Mouse (Mus musculus): Measurements from ENCODE around the gene Them5.

Gene Them5

GRCm38 (mm10) chr3:94372038-94372437 is 30.1 kb downstream of the Them5 start:
- DNase-seq (ENCODE audit: low spot score), result no peak

GRCm38 (mm10) chr3:94372641-94373040 is 30.7 kb downstream of the Them5 start, which contains the start of gene Rorc:
Gene Rorc, plus strand, starts transcription at chr3:94372794.
- no peak for DNase-seq (ENCODE audit: low spot score)

- no peak for DNase-seq (ENCODE audit: low spot score)
Measured at GRCm38 (mm10) chr3:94373090-94373489, 31.2 kb downstream of the Them5 start.

- DNase-seq (ENCODE audit: low spot score), result no peak
Measured at GRCm38 (mm10) chr3:94373597-94374011, 31.7 kb downstream of the Them5 start.

GRCm38 (mm10) chr3:94374636-94375035 is 32.7 kb downstream of the Them5 start:
- no peak for DNase-seq (ENCODE audit: low spot score)

GRCm38 (mm10) chr3:94375146-94375545 is 33.2 kb downstream of the Them5 start:
- no peak for DNase-seq (ENCODE audit: low spot score)

- DNase-seq (ENCODE audit: low spot score), result no peak
Measured at GRCm38 (mm10) chr3:94375861-94376260, 34.0 kb downstream of the Them5 start.

GRCm38 (mm10) chr3:94377028-94377923 is 35.4 kb downstream of the Them5 start:
- no peak for DNase-seq (ENCODE audit: low spot score)

- DNase-seq (ENCODE audit: low spot score), result no peak
Measured at GRCm38 (mm10) chr3:94379831-94380510, 38.1 kb downstream of the Them5 start.

- no peak for DNase-seq (ENCODE audit: low spot score)
Measured at GRCm38 (mm10) chr3:94382308-94382707, 40.4 kb downstream of the Them5 start.

- DNase-seq (ENCODE audit: low spot score), result no peak
Measured at GRCm38 (mm10) chr3:94383476-94383875, 41.6 kb downstream of the Them5 start.

GRCm38 (mm10) chr3:94386671-94387070 is 44.8 kb downstream of the Them5 start:
- DNase-seq (ENCODE audit: low spot score), result no peak

GRCm38 (mm10) chr3:94387391-94387790 is 45.5 kb downstream of the Them5 start:
- DNase-seq (ENCODE audit: low spot score), result no peak

GRCm38 (mm10) chr3:94388047-94388446 is 46.1 kb downstream of the Them5 start:
- DNase-seq (ENCODE audit: low spot score), result no peak

- DNase-seq (ENCODE audit: low spot score), result no peak
Measured at GRCm38 (mm10) chr3:94389420-94389819, 47.5 kb downstream of the Them5 start.

GRCm38 (mm10) chr3:94391001-94391400 is 49.1 kb downstream of the Them5 start:
- no peak for DNase-seq (ENCODE audit: low spot score)

GRCm38 (mm10) chr3:94392128-94392527 is 50.2 kb downstream of the Them5 start:
- DNase-seq (ENCODE audit: low spot score), result no peak

GRCm38 (mm10) chr3:94393049-94393448 is 51.1 kb downstream of the Them5 start:
- no peak for DNase-seq (ENCODE audit: low spot score)

GRCm38 (mm10) chr3:94396336-94396735 is 54.4 kb downstream of the Them5 start:
- no peak for DNase-seq (ENCODE audit: low spot score)

GRCm38 (mm10) chr3:94396851-94397250 is 55.0 kb downstream of the Them5 start:
- no peak for DNase-seq (ENCODE audit: low spot score)
